Mouse (Mus musculus) small intestine, adult 2 months (tissue): Measurements from ENCODE around the gene 1700067P10Rik.

ENCODE experiments used
- CTCF ChIP-seq: fragments of 200-500 bp; IDR thresholded peaks from 2 replicates; pipeline ENCODE4 v1.5.1; 2012; ENCODE audit warnings: low read depth, mild to moderate bottlenecking, control low read depth, inconsistent platforms, low read length, moderate library complexity, mixed read lengths; ENCODE audit not compliant: insufficient replicate concordance, insufficient read length; ENCODE audit errors: extremely low read depth
- POLR2A ChIP-seq: fragments of 200-500 bp; IDR thresholded peaks from 2 replicates; pipeline ENCODE4 v1.6.1; 2012; ENCODE audit warnings: low read depth, mild to moderate bottlenecking, control low read depth, inconsistent platforms, low read length, moderate library complexity

- TF ChIP-seq CTCF, result no peak
- no peak for TF ChIP-seq POLR2A
Measured at GRCm38 (mm10) chr17:48120456-48120855, 31.3 kb downstream of the 1700067P10Rik start.
